Mouse (Mus musculus) hindbrain, postnatal 0 days (tissue): Measurements from ENCODE around the gene Ppfibp2. TPM values are rescaled to one million over a fixed set of nuclear protein-coding genes. Genes with fewer than 3 reads are reported as not detected.

ENCODE experiments used
- ATAC-seq: fragments of 200-750 bp; cut with Nextera tagmentation; 2 replicates; pipeline ENCODE4 v1.8.0; 2017; ENCODE audit warnings: mild to moderate bottlenecking, moderate TSS enrichment, moderate library complexity
- DNase-seq: peaks from one replicate; pipeline ENCODE4 v3.0.0-alpha.2; 2015; ENCODE audit warnings: low spot score
- H3K27ac ChIP-seq: fragments of 300-500 bp; sonication (generic); 2 replicates; pipeline ENCODE4 v1.5.1; 2014; ENCODE audit warnings: mild to moderate bottlenecking
- H3K27me3 ChIP-seq: fragments of 300-500 bp; sonication (generic); 2 replicates; pipeline ENCODE4 v1.6.1; 2014; ENCODE audit warnings: low read length, mixed read lengths; ENCODE audit not compliant: insufficient read depth
- H3K36me3 ChIP-seq: fragments of 300-500 bp; sonication (generic); 2 replicates; pipeline ENCODE4 v1.6.1; 2014; ENCODE audit warnings: low read length, mixed read lengths; ENCODE audit not compliant: insufficient read depth
- H3K4me1 ChIP-seq: fragments of 300-500 bp; sonication (generic); 2 replicates; pipeline ENCODE4 v1.6.1; 2014; ENCODE audit warnings: antibody characterized with exemption, low read length, mixed read lengths; ENCODE audit not compliant: insufficient read depth
- H3K4me2 ChIP-seq: fragments of 300-500 bp; sonication (generic); 2 replicates; pipeline ENCODE4 v1.6.1; 2014; ENCODE audit warnings: low read depth, mild to moderate bottlenecking, low read length, moderate library complexity, mixed read lengths
- H3K4me3 ChIP-seq: fragments of 300-500 bp; sonication (generic); 2 replicates; pipeline ENCODE4 v1.5.1; 2014; ENCODE audit warnings: low read length
- H3K9ac ChIP-seq: fragments of 300-500 bp; sonication (generic); replicated peaks from 2 replicates; pipeline ENCODE4 v1.6.1; 2014; ENCODE audit warnings: mild to moderate bottlenecking, low read length, moderate library complexity, mixed read lengths
- H3K9me3 ChIP-seq: fragments of 300-500 bp; sonication (generic); 2 replicates; pipeline ENCODE4 v1.6.1; 2016; ENCODE audit warnings: low read length, mixed read lengths
- CTCF ChIP-seq: IDR thresholded peaks from 2 replicates; pipeline ENCODE4 v1.5.1; 2016; ENCODE audit warnings: antibody characterized with exemption, control low read depth, low read depth
- WGBS: fragments of 180-500 bp; shearing (Covaris S2); extraction: QIAGEN DNeasy Blood & Tissue Kit; methylation state at CpG from one replicate; pipeline ENCODE4 v1.1.7; 2014; 5-methylcytosine and 5-hydroxymethylcytosine counted together
- polyA plus RNA-seq: library from polyadenylated mRNA; unstranded; fragments of >200 nt; fragmentation: Nextera tagmentation; extraction: Ambion mirVana; gene quantifications from 2 replicates; pipeline ENCODE4 v1.2.1, GENCODE M21; 2015
- total RNA-seq: library from RNA; depleted of rRNA; stranded (reverse); fragments of >200 nt; gene quantifications from 2 replicates; pipeline ENCODE4 v1.2.3, GENCODE M21; 2014

Gene Ppfibp2
- total and polyA plus RNA-seq, 2 experiments from 2014 or later = 2.3 to 3.4 TPM

- WGBS = 2% methylated on average over 16 of the region's 16 CpGs
- Histone ChIP-seq H3K9ac (peak overlapping the region; percentile 49), H3K4me1 (peaks cover 8% of the 10 kb centered on the region; the same call in 1 of the 2 replicates), H3K27me3 (no peaks in the 10 kb centered on the region), H3K4me2 (peak overlapping the region; percentile 96), H3K9me3 (no peaks in the 10 kb centered on the region), H3K27ac (no peak overlapping the region), H3K4me3 (peak overlapping the region; percentile 59), H3K36me3 (no peaks in the 10 kb centered on the region)
- TF ChIP-seq CTCF = peak; percentile 74
- DNase-seq (peak; percentile 67), ATAC-seq (peak; percentile 65)
Observed at GRCm38 (mm10) chr7:107594325-107594856, 616 bp upstream of the Ppfibp2 start.

GRCm38 (mm10) chr7:107595426-107595825 lies 419 bp downstream of the Ppfibp2 start:
- ATAC-seq (no peak), DNase-seq (no peak)
- Histone ChIP-seq H3K36me3 (no peaks in the 10 kb centered on the region), H3K27me3 (no peaks in the 10 kb centered on the region), H3K27ac (no peak overlapping the region), H3K4me2 (peak overlapping the region; percentile 96), H3K4me3 (peak overlapping the region; percentile 59), H3K9me3 (no peaks in the 10 kb centered on the region), H3K4me1 (peaks cover 8% of the 10 kb centered on the region; the same call in 1 of the 2 replicates), H3K9ac (peak overlapping the region; percentile 49)
- 12% methylated on average over 13 of the region's 13 CpGs for WGBS
- no peak for TF ChIP-seq CTCF

- Histone ChIP-seq H3K27ac (no peak overlapping the region), H3K4me2 (no peak overlapping the region), H3K36me3 (no peaks in the 10 kb centered on the region), H3K9me3 (no peaks in the 10 kb centered on the region), H3K4me1 (peaks cover 8% of the 10 kb centered on the region; the same call in 1 of the 2 replicates), H3K27me3 (no peaks in the 10 kb centered on the region), H3K4me3 (no peak overlapping the region), H3K9ac (no peak overlapping the region)
- no peak for TF ChIP-seq CTCF
- no peak for ATAC-seq
- DNase-seq = no peak
Observed at GRCm38 (mm10) chr7:107596753-107597152, 1.7 kb downstream of the Ppfibp2 start.

GRCm38 (mm10) chr7:107597956-107598355 lies 2.9 kb downstream of the Ppfibp2 start:
- Histone ChIP-seq H3K9me3 (no peaks in the 10 kb centered on the region), H3K36me3 (no peaks in the 10 kb centered on the region), H3K4me2 (no peak overlapping the region), H3K9ac (no peak overlapping the region), H3K27ac (no peak overlapping the region), H3K27me3 (no peaks in the 10 kb centered on the region), H3K4me3 (no peak overlapping the region), H3K4me1 (0 out of 2 replicates have a peak, but pooled peaks cover 2% of the 10 kb centered on the region)
- ATAC-seq = no peak
- TF ChIP-seq CTCF = no peak
- WGBS = 85% methylated on average over 3 of the region's 3 CpGs
- no peak for DNase-seq

- H3K4me3 ChIP-seq = no peak overlapping the region
- H3K4me1 ChIP-seq = no peaks in the 10 kb centered on the region
- H3K9ac ChIP-seq = no peak overlapping the region
- 74% methylated on average over 5 of the region's 5 CpGs for WGBS
- no peaks in the 10 kb centered on the region for H3K36me3 ChIP-seq
- H3K27ac ChIP-seq = no peak overlapping the region
- no peak for ATAC-seq
- no peak for TF ChIP-seq CTCF
- no peaks in the 10 kb centered on the region for H3K9me3 ChIP-seq
- H3K4me2 ChIP-seq = no peak overlapping the region
- no peaks in the 10 kb centered on the region for H3K27me3 ChIP-seq
- DNase-seq = no peak
Observed at GRCm38 (mm10) chr7:107600651-107601050, 5.6 kb downstream of the Ppfibp2 start.

GRCm38 (mm10) chr7:107602505-107602904 lies 7.5 kb downstream of the Ppfibp2 start:
- no peak overlapping the region for H3K4me3 ChIP-seq
- H3K9me3 ChIP-seq = no peaks in the 10 kb centered on the region
- 70% methylated on average over 4 of the region's 4 CpGs for WGBS
- ATAC-seq = no peak
- no peak overlapping the region for H3K4me2 ChIP-seq
- H3K27me3 ChIP-seq = no peaks in the 10 kb centered on the region
- no peak for TF ChIP-seq CTCF
- no peak for DNase-seq
- no peak overlapping the region for H3K27ac ChIP-seq
- H3K9ac ChIP-seq = no peak overlapping the region
- H3K4me1 ChIP-seq = no peaks in the 10 kb centered on the region
- H3K36me3 ChIP-seq = no peaks in the 10 kb centered on the region

GRCm38 (mm10) chr7:107602913-107603312 lies 7.9 kb downstream of the Ppfibp2 start:
- ATAC-seq (no peak), DNase-seq (no peak)
- 43% methylated on average over 6 of the region's 6 CpGs for WGBS
- Histone ChIP-seq H3K9ac (no peak overlapping the region), H3K27ac (no peak overlapping the region), H3K9me3 (no peaks in the 10 kb centered on the region), H3K27me3 (no peaks in the 10 kb centered on the region), H3K4me1 (no peaks in the 10 kb centered on the region), H3K4me2 (no peak overlapping the region), H3K4me3 (no peak overlapping the region), H3K36me3 (no peaks in the 10 kb centered on the region)
- no peak for TF ChIP-seq CTCF
